ENCODE assay signal across 9 mouse cellular contexts in the genomic region with DNA sequence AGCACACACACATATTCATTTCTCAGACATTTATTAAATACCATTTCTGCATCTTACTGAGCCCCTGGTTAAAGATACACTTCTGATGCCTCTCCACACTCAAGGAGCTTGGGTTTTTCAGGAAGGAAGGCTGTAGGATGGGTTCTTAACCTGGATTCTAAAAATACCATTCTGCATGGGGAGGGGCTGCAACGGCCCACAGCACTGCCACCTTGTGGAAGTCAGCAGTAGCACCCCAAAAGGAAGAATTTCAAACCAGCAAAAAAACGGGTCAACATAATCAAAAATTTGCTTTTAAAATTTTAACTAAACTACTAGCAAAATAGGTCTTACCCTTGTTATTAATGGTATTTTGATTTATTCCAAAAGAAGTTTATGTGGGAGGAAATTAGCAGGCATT. TPM values are rescaled to one million over a fixed set of nuclear protein-coding genes. Genes with fewer than 3 reads are reported as not detected.
DNase-seq lines count a peak whose midpoint lies in the region; ATAC-seq lines count a peak whose summit lies in the region.
"Had no signal": no experiment of that assay in that cellular context is flagged by ENCODE, and none has a peak within 500 bp of the region (broad histone marks: within the 10 kb centered on the region; RNA-seq: fewer than 3 reads in every experiment).

No protein-coding gene starts in this region.

- H3K9ac ChIP-seq in neural tube, embryonic 14.5 days (replicated peaks; ENCODE audit: low read depth, low read length): no peak overlapping the region
- H3K9ac ChIP-seq: hindbrain, embryonic 15.5 days had no signal

- 29% methylated on average over 2 of the region's 2 CpGs for WGBS in neural tube, embryonic 14.5 days

- no peaks in the 10 kb centered on the region for H3K36me3 ChIP-seq in neural tube, embryonic 14.5 days (ENCODE audit: control insufficient read depth, insufficient read depth, low read length)
- H3K36me3 ChIP-seq: hindbrain, embryonic 15.5 days had no signal

- H3K4me1 ChIP-seq in neural tube, embryonic 14.5 days (ENCODE audit: control insufficient read depth, insufficient read depth, low read length): no peaks in the 10 kb centered on the region
- H3K4me1 ChIP-seq: hindbrain, embryonic 15.5 days had no signal

- DNase-seq in heart, adult 11 months: peak; percentile 24
- no peak for DNase-seq in heart, adult 9 months (ENCODE audit: low spot score in 2 of 2)
- DNase-seq in neural tube, embryonic 10.5 days (ENCODE audit: extremely low spot score, low spot score): no peak
- peak; percentile 52 for DNase-seq in brain, adult 2 months (ENCODE audit: low read depth, low spot score)
- DNase-seq in layer of hippocampus, adult 11-12 months (ENCODE audit: low spot score): no peak
- no peak for DNase-seq in spleen, postnatal 14 days (ENCODE audit: low spot score in 2 of 2)

- no peak overlapping the region for H3K4me3 ChIP-seq in neural tube, embryonic 14.5 days (ENCODE audit: low read depth, low read length)
- H3K4me3 ChIP-seq: hindbrain, embryonic 15.5 days had no signal

- no peaks in the 10 kb centered on the region for H3K27me3 ChIP-seq in neural tube, embryonic 14.5 days (ENCODE audit: control insufficient read depth, insufficient read depth, low read length)
- H3K27me3 ChIP-seq: hindbrain, embryonic 15.5 days had no signal

- ATAC-seq in neural tube, embryonic 14.5 days (ENCODE audit: low read depth): 0 out of 2 replicates have a peak, but pooled peaks have one; percentile 30
- 0 out of 2 replicates have a peak, but pooled peaks have one; percentile 19 for ATAC-seq in neutrophil, adult 5-6 weeks (ENCODE audit: extremely low read depth, insufficient number of reproducible peaks, low FRiP score, poor library complexity, severe bottlenecking)

- no peak overlapping the region for H3K4me2 ChIP-seq in neural tube, embryonic 14.5 days (ENCODE audit: low read depth, low read length)
- H3K4me2 ChIP-seq: hindbrain, embryonic 15.5 days had no signal

- H3K27ac ChIP-seq in neural tube, embryonic 14.5 days (ENCODE audit: low read depth, low read length): no peak overlapping the region
- H3K27ac ChIP-seq: hindbrain, embryonic 15.5 days had no signal

- no peaks in the 10 kb centered on the region for H3K9me3 ChIP-seq in neural tube, embryonic 14.5 days (ENCODE audit: control insufficient read depth, low read length)
- H3K9me3 ChIP-seq: hindbrain, embryonic 15.5 days had no signal

RNA-seq across cellular contexts. Expression of a gene that starts 47.2 kb away (rescaled TPM):
- 10.3 and 11.3 TPM in 2 replicates for polyA plus RNA-seq in neural tube, embryonic 14.5 days (2014; fragmentation: Nextera tagmentation; extraction: Ambion mirVana)
- total RNA-seq in neutrophil, adult 5-6 weeks (2017): 6.0 and 6.3 TPM in 2 replicates

RNA-seq across cellular contexts. Expression of a gene that starts 50.0 kb away (rescaled TPM):
- polyA plus RNA-seq in neural tube, embryonic 14.5 days (2014; fragmentation: Nextera tagmentation; extraction: Ambion mirVana): 0.07 and 0.26 TPM in 2 replicates
- total RNA-seq in neutrophil, adult 5-6 weeks (2017): not detected in 2 replicates

RNA-seq across cellular contexts. Expression of a gene that starts 50.1 kb away (rescaled TPM):
- polyA plus RNA-seq in neural tube, embryonic 14.5 days (2014; fragmentation: Nextera tagmentation; extraction: Ambion mirVana): 0.17 TPM in 1 of 2 replicates, not detected in the other
- not detected in 2 replicates for total RNA-seq in neutrophil, adult 5-6 weeks (2017)

Comparison
In these comparisons a context has a peak if more than half of its experiments do, and no peak if none do; other contexts are left out.
1. DNase-seq: peak in heart, adult 11 months (single experiment) and brain, adult 2 months (single experiment); none in heart, adult 9 months (0 of 2), neural tube, embryonic 10.5 days (single experiment), layer of hippocampus, adult 11-12 months (single experiment) and spleen, postnatal 14 days (0 of 2).